Mouse (Mus musculus) hindbrain, embryonic 14.5 days (tissue): Measurements from ENCODE around the gene Gm28374. TPM values are rescaled to one million over a fixed set of nuclear protein-coding genes. Genes with fewer than 3 reads are reported as not detected.

Source experiments
- ATAC-seq: fragments of 200-750 bp; cut with Nextera tagmentation; 2 replicates; pipeline ENCODE4 v1.8.0; 2017; ENCODE audit warnings: moderate number of reproducible peaks, mild to moderate bottlenecking, moderate TSS enrichment, moderate library complexity; ENCODE audit not compliant: low FRiP score
- DNase-seq: peaks from one replicate; pipeline ENCODE4 v3.0.0-alpha.2; 2015; ENCODE audit warnings: low spot score
- H3K27ac ChIP-seq: fragments of 300-500 bp; sonication (generic); 2 replicates; pipeline ENCODE4 v1.5.1; 2014; ENCODE audit warnings: mild to moderate bottlenecking, moderate library complexity
- H3K27me3 ChIP-seq: fragments of 300-500 bp; sonication (generic); 2 replicates; pipeline ENCODE4 v1.6.1; 2014; ENCODE audit warnings: mild to moderate bottlenecking, low read length, mixed read lengths; ENCODE audit not compliant: control insufficient read depth, insufficient read depth
- H3K36me3 ChIP-seq: fragments of 300-500 bp; sonication (generic); replicated peaks from 2 replicates; pipeline ENCODE4 v1.6.1; 2014; ENCODE audit not compliant: control insufficient read depth, insufficient read depth
- H3K4me1 ChIP-seq: fragments of 300-500 bp; sonication (generic); replicated peaks from 2 replicates; pipeline ENCODE4 v1.6.1; 2014; ENCODE audit warnings: antibody characterized with exemption, low read length, mixed read lengths; ENCODE audit not compliant: control insufficient read depth, insufficient read depth
- H3K4me2 ChIP-seq: fragments of 300-500 bp; sonication (generic); replicated peaks from 2 replicates; pipeline ENCODE4 v1.6.1; 2014; ENCODE audit warnings: mild to moderate bottlenecking, moderate library complexity
- H3K4me3 ChIP-seq: fragments of 300-500 bp; sonication (generic); replicated peaks from 2 replicates; pipeline ENCODE4 v1.5.1; 2014; ENCODE audit warnings: mild to moderate bottlenecking, low read length
- H3K9ac ChIP-seq: fragments of 300-500 bp; sonication (generic); 2 replicates; pipeline ENCODE4 v1.6.1; 2014
- H3K9me3 ChIP-seq: fragments of 300-500 bp; sonication (generic); 2 replicates; pipeline ENCODE4 v1.6.1; 2016; ENCODE audit warnings: low read length; ENCODE audit not compliant: control insufficient read depth
- WGBS: fragments of 180-500 bp; shearing (Covaris S2); extraction: QIAGEN DNeasy Blood & Tissue Kit; methylation state at CpG from one replicate; pipeline ENCODE4 v1.1.7; 2014; 5-methylcytosine and 5-hydroxymethylcytosine counted together
- polyA plus RNA-seq: library from polyadenylated mRNA; unstranded; fragments of >200 nt; fragmentation: Nextera tagmentation; extraction: Ambion mirVana; gene quantifications from 2 replicates; pipeline ENCODE4 v1.2.1, GENCODE M21; 2014

The Gm28374 gene
- polyA plus RNA-seq, 1 experiment from 2014 or later, result 1.2 TPM

- H3K9ac ChIP-seq, result peak overlapping the region; percentile 94
- DNase-seq (no peak), ATAC-seq (no peak)
- H3K4me2 ChIP-seq, result peak overlapping the region; percentile 100
- H3K36me3 ChIP-seq, result peaks cover 15% of the 10 kb centered on the region
- no peaks in the 10 kb centered on the region for H3K9me3 ChIP-seq
- H3K27ac ChIP-seq, result 0 out of 2 replicates have a peak overlapping the region, but pooled peaks have one; percentile 92
- H3K27me3 ChIP-seq, result no peaks in the 10 kb centered on the region
- H3K4me3 ChIP-seq, result peak overlapping the region; percentile 90
- 71% methylated on average over 5 of the region's 5 CpGs for WGBS
- peaks cover 36% of the 10 kb centered on the region for H3K4me1 ChIP-seq
Observed at GRCm38 (mm10) chr19:6062418-6062817, 19.6 kb downstream of the Gm28374 start.

DNA sequence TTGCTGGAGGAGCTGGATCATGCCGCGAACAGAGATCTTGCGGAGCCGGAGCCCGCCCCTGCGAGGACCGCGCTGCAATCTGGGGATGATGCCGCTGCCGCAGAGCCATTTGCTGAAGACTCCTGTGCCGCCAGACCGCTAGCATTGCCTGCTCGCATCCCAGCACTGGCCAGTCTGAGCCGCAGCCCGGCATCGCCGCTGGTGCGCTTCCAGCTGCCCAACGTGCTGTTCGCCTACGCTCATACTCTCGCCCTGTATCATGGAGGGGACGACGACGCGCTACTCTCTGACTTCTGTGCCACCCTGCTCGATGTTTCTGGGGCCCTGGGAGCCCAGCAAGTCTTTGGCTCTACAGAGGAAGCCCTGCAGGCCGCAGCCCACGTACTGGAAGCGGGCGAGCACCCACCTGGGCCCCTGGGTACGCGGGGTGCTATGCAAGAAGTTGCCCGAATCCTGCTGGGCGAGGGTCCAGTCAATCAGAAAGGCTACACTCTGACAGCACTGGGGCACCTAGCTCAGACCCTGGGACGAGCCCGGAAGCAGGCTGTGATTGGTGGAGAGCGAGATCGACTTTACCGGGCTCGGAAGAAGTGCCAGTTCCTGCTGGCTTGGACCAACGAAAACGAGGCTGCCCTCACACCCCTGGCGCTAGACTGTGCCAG lies 20.3 kb downstream of the Gm28374 start:
- Histone ChIP-seq H3K27ac (peak overlapping the region; percentile 92), H3K27me3 (no peaks in the 10 kb centered on the region), H3K4me1 (peaks cover 39% of the 10 kb centered on the region), H3K4me3 (peak overlapping the region; percentile 90), H3K36me3 (peaks cover 15% of the 10 kb centered on the region), H3K9ac (peak overlapping the region; percentile 94), H3K9me3 (no peaks in the 10 kb centered on the region), H3K4me2 (peak overlapping the region; percentile 100)
- ATAC-seq (no peak), DNase-seq (no peak)
- WGBS, result 1% methylated on average over 44 of the region's 44 CpGs

DNA sequence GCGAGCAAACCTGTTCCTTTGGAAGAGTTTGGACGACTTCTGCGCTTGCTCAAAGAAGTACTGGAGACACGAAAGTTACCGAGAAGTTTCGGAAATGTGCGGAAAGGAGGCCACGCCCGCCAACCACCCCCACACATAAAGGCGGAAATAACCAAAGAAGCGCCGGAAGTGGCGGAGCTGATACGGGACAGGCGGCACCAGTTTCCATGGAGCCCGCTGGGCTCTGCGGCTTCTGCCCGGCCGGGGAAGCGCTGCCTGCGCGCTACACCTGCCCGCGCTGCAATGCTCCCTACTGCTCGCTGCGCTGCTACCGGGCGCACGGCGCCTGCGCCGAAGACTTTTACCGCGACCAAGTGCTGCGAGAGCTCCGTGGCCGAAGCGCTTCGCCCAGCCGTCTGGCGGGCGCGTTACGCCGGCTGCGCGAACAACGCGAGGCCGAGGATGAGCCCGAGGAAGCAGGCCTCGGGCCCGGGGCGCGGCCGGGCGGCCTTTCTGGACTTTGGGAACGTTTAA lies 21.0 kb downstream of the Gm28374 start, which contains the start of gene Znhit2:
TSS of gene Znhit2 (plus strand) at position 172 of the 513 bp plus-strand sequence.
- H3K36me3 ChIP-seq, result peaks cover 15% of the 10 kb centered on the region
- H3K4me3 ChIP-seq, result peak within 1 kb of the TSS; percentile 90
- peak; percentile 94 for DNase-seq
- H3K9me3 ChIP-seq, result no peaks in the 10 kb centered on the region
- no peaks in the 10 kb centered on the region for H3K27me3 ChIP-seq
- peak within 1 kb of the TSS; percentile 100 for H3K4me2 ChIP-seq
- peak; percentile 64 for ATAC-seq
- peak within 1 kb of the TSS; percentile 92 for H3K27ac ChIP-seq
- under 1% methylated on average over 58 of the region's 58 CpGs for WGBS
- peak within 1 kb of the TSS; percentile 94 for H3K9ac ChIP-seq
- peaks cover 39% of the 10 kb centered on the region for H3K4me1 ChIP-seq

GRCm38 (mm10) chr19:6058966-6059365 lies 23.1 kb downstream of the Gm28374 start:
- peaks cover 38% of the 10 kb centered on the region for H3K4me1 ChIP-seq
- H3K4me2 ChIP-seq, result peak overlapping the region; percentile 85
- H3K27me3 ChIP-seq, result no peaks in the 10 kb centered on the region
- H3K27ac ChIP-seq, result no peak overlapping the region
- ATAC-seq (no peak), DNase-seq (no peak)
- WGBS, result 89% methylated on average over 5 of the region's 5 CpGs
- peak overlapping the region; percentile 52 for H3K4me3 ChIP-seq
- H3K36me3 ChIP-seq, result peaks cover 34% of the 10 kb centered on the region
- no peaks in the 10 kb centered on the region for H3K9me3 ChIP-seq
- H3K9ac ChIP-seq, result peak overlapping the region; percentile 85

GRCm38 (mm10) chr19:6058513-6058912 lies 23.5 kb downstream of the Gm28374 start:
- Histone ChIP-seq H3K9me3 (no peaks in the 10 kb centered on the region), H3K4me1 (peaks cover 38% of the 10 kb centered on the region), H3K27me3 (no peaks in the 10 kb centered on the region), H3K4me2 (peak overlapping the region; percentile 85), H3K4me3 (peak overlapping the region; percentile 52), H3K9ac (peak overlapping the region; percentile 85), H3K36me3 (peaks cover 38% of the 10 kb centered on the region), H3K27ac (peak overlapping the region; percentile 78)
- no peak for DNase-seq
- 35% methylated on average over 5 of the region's 5 CpGs for WGBS
- ATAC-seq, result no peak

GRCm38 (mm10) chr19:6057313-6058096 lies 24.6 kb downstream of the Gm28374 start, which contains the start of the genes Mrpl49 and Fau:
Mrpl49 (minus strand) TSS chr19:6057785.
Fau (plus strand) TSS chr19:6057844.
- peak within 1 kb of the TSS; percentile 52 for H3K4me3 ChIP-seq
- peaks cover 31% of the 10 kb centered on the region for H3K4me1 ChIP-seq
- under 1% methylated on average over 60 of the region's 63 CpGs for WGBS
- no peaks in the 10 kb centered on the region for H3K27me3 ChIP-seq
- peak within 1 kb of the TSS; percentile 85 for H3K9ac ChIP-seq
- peak within 1 kb of the TSS; percentile 85 for H3K4me2 ChIP-seq
- DNase-seq, result peak; percentile 100
- no peaks in the 10 kb centered on the region for H3K9me3 ChIP-seq
- H3K36me3 ChIP-seq, result peaks cover 48% of the 10 kb centered on the region
- H3K27ac ChIP-seq, result peak within 1 kb of the TSS; percentile 78
- peak; percentile 87 for ATAC-seq

DNA sequence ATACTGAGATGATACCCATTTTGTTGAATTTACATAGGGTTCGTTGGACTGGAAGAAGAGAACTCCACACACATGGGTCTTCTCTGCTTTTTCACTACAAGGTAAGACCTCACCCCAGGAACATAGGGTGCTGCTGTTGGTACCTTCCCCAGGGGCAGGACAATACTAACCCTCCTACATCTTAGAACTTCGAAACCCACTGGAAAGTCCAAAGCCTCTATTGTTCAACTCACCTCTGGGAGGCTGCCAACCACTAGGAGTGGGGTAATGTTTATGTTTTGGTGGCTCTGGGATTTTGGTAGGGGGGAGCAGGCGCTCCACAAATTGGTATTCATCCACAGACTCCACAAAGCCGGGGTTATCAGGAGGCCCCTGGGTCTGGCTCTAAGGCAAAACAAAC lies 25.4 kb downstream of the Gm28374 start:
- peak overlapping the region; percentile 66 for H3K9ac ChIP-seq
- no peak for ATAC-seq
- peaks cover 57% of the 10 kb centered on the region for H3K36me3 ChIP-seq
- WGBS, result 58% methylated on average over 4 of the region's 4 CpGs
- H3K4me3 ChIP-seq, result peak overlapping the region; percentile 52
- H3K4me1 ChIP-seq, result peaks cover 23% of the 10 kb centered on the region
- H3K9me3 ChIP-seq, result no peaks in the 10 kb centered on the region
- peak overlapping the region; percentile 76 for H3K4me2 ChIP-seq
- H3K27me3 ChIP-seq, result no peaks in the 10 kb centered on the region
- DNase-seq, result no peak
- H3K27ac ChIP-seq, result no peak overlapping the region

DNA sequence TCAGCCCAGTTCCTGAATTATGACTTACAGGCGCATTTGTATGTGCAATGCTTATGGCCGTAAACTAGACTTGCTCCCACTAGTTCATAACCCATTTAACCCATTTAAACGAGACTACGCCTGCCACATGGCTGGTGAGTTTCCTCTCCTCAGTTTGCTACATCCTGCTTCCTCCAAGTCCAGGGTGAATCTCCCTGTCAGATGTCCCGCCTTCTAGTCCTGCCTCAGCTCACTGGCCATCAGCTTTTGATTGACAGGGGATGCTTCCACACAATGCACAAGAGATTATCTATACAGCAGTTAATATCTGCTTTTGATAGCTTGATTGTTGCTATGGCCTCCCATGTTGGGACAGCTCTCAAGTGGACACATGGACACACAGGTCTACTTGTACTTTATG lies 27.8 kb downstream of the Gm28374 start:
- no peaks in the 10 kb centered on the region for H3K27me3 ChIP-seq
- no peak overlapping the region for H3K4me2 ChIP-seq
- no peak overlapping the region for H3K4me3 ChIP-seq
- no peak overlapping the region for H3K9ac ChIP-seq
- H3K36me3 ChIP-seq, result peaks cover 71% of the 10 kb centered on the region
- peaks cover 17% of the 10 kb centered on the region for H3K4me1 ChIP-seq
- DNase-seq (no peak), ATAC-seq (no peak)
- no peaks in the 10 kb centered on the region for H3K9me3 ChIP-seq
- H3K27ac ChIP-seq, result no peak overlapping the region
- WGBS, result 89% methylated on average over 5 of the region's 5 CpGs

GRCm38 (mm10) chr19:6052516-6052915 lies 29.5 kb downstream of the Gm28374 start:
- 88% methylated on average over 7 of the region's 7 CpGs for WGBS
- Histone ChIP-seq H3K9me3 (no peaks in the 10 kb centered on the region), H3K4me2 (no peak overlapping the region), H3K27me3 (no peaks in the 10 kb centered on the region), H3K36me3 (peaks cover 80% of the 10 kb centered on the region), H3K4me1 (peaks cover 20% of the 10 kb centered on the region), H3K27ac (no peak overlapping the region), H3K4me3 (no peak overlapping the region), H3K9ac (no peak overlapping the region)
- DNase-seq, result no peak
- no peak for ATAC-seq
